Mouse (Mus musculus): ENCODE measurements around the gene Ehd4. TPM values are rescaled to one million over a fixed set of nuclear protein-coding genes. Genes with fewer than 3 reads are reported as not detected.

The Ehd4 gene
- total RNA-seq, 2 experiments from 2014 or later = 7.5 to 8.3 TPM

- DNase-seq (ENCODE audit: low spot score in 2 of 2) = no peak
Measured at GRCm38 (mm10) chr2:120076076-120076705, 78.2 kb downstream of the Ehd4 start.

- DNase-seq (ENCODE audit: low spot score in 2 of 2) = no peak
Measured at GRCm38 (mm10) chr2:120074096-120074495, 80.3 kb downstream of the Ehd4 start.

GRCm38 (mm10) chr2:120069466-120069990 is 84.9 kb downstream of the Ehd4 start:
- peak; percentile 36 to 50 for DNase-seq (ENCODE audit: low spot score in 2 of 2)

- DNase-seq (ENCODE audit: low spot score in 2 of 2) = peak; percentile 35 to 55
Measured at GRCm38 (mm10) chr2:120068555-120069465, 85.6 kb downstream of the Ehd4 start.

GRCm38 (mm10) chr2:120066224-120066623 is 88.2 kb downstream of the Ehd4 start:
- no peak for DNase-seq (ENCODE audit: low spot score in 2 of 2)

- no peak for DNase-seq (ENCODE audit: low spot score in 2 of 2)
Measured at GRCm38 (mm10) chr2:120065243-120065642, 89.2 kb downstream of the Ehd4 start.

- DNase-seq (ENCODE audit: low spot score in 2 of 2) = no peak
Measured at GRCm38 (mm10) chr2:120064639-120065038, 89.8 kb downstream of the Ehd4 start.

GRCm38 (mm10) chr2:120062248-120062647 is 92.2 kb downstream of the Ehd4 start:
- no peak for DNase-seq (ENCODE audit: low spot score in 2 of 2)

- DNase-seq (ENCODE audit: low spot score in 2 of 2) = no peak
Measured at GRCm38 (mm10) chr2:120060651-120061050, 93.8 kb downstream of the Ehd4 start.

- no peak for DNase-seq (ENCODE audit: low spot score in 2 of 2)
Measured at GRCm38 (mm10) chr2:120060190-120060589, 94.2 kb downstream of the Ehd4 start.

- no peak for DNase-seq (ENCODE audit: low spot score in 2 of 2)
Measured at GRCm38 (mm10) chr2:120059466-120059865, 94.9 kb downstream of the Ehd4 start.

GRCm38 (mm10) chr2:120058818-120059217 is 95.6 kb downstream of the Ehd4 start:
- DNase-seq (ENCODE audit: low spot score in 2 of 2) = no peak

GRCm38 (mm10) chr2:120055923-120056322 is 98.5 kb downstream of the Ehd4 start:
- DNase-seq (ENCODE audit: low spot score in 2 of 2) = no peak

GRCm38 (mm10) chr2:120054771-120055552 is 99.4 kb downstream of the Ehd4 start:
- DNase-seq (ENCODE audit: low spot score in 2 of 2) = no peak

- no peak for DNase-seq (ENCODE audit: low spot score in 2 of 2)
Measured at GRCm38 (mm10) chr2:120051405-120051804, 103.0 kb downstream of the Ehd4 start.

GRCm38 (mm10) chr2:120049632-120050274 is 104.7 kb downstream of the Ehd4 start:
- peak in 1 of 2 experiments; percentile 41 for DNase-seq (ENCODE audit: low spot score in 2 of 2)

- no peak for DNase-seq (ENCODE audit: low spot score in 2 of 2)
Measured at GRCm38 (mm10) chr2:120048173-120048572, 106.2 kb downstream of the Ehd4 start.

- no peak for DNase-seq (ENCODE audit: low spot score in 2 of 2)
Measured at GRCm38 (mm10) chr2:120046486-120047310, 107.7 kb downstream of the Ehd4 start.

GRCm38 (mm10) chr2:120044676-120045075 is 109.7 kb downstream of the Ehd4 start:
- no peak for DNase-seq (ENCODE audit: low spot score in 2 of 2)

GRCm38 (mm10) chr2:120044101-120044603 is 110.3 kb downstream of the Ehd4 start:
- DNase-seq (ENCODE audit: low spot score in 2 of 2) = no peak

Measured in layer of hippocampus, postnatal 10 days (tissue).